Mouse (Mus musculus) regulatory T cell (primary cell): ENCODE data around the gene Ikzf3.

Source experiments
- in situ Hi-C: fragments of 300-600 bp; cut with MboI, MseI; formaldehyde crosslinking; loops from one replicate; pipeline ENCODE4 v1.15.1; 2025; ENCODE audit warnings: high pct_unique_total_duplicates

The Ikzf3 gene

GRCm38 (mm10) chr11:98476434-98476807, 69.4 kb downstream of the Ikzf3 start:
- in situ Hi-C loops: no loop called here

DNA sequence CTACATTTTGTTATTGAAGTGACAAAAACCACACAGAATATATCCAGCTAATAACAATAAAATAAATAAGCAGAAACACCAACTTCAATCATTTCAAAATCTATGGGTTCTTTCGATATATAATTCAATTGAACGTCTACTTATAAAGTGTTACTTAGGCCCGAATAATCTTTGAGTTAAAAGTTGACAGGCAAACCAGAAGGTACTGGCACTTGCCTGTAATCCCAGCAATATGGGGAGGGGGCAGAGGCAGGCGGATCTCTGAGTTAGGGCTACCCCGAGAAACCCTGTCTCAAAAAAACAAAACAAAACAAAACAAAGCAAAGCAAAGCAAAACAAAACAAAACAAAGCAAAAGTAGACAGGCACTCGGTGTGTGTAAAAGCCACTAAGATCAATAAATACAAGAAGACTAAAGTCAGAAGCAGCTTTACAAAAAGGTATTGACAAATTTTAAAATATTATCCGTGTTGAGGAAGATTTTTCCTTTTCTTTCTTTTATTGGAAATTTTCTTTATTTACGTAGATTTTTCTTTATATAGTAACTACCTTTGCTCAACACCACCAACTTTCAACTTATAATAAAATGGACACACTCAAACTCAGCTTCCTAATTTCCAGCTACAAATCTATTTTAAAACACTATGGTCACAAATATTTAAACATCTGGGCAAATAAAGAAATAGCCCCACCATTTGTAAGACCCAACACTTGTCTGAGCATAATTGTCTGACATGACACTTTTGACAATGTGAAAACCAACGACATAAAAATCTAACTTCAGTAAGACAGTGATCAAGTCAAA, 70.0 kb downstream of the Ikzf3 start:
- in situ Hi-C loops: no loop called here

GRCm38 (mm10) chr11:98474967-98475366, 70.9 kb downstream of the Ikzf3 start:
- in situ Hi-C loops: no loop called here

DNA sequence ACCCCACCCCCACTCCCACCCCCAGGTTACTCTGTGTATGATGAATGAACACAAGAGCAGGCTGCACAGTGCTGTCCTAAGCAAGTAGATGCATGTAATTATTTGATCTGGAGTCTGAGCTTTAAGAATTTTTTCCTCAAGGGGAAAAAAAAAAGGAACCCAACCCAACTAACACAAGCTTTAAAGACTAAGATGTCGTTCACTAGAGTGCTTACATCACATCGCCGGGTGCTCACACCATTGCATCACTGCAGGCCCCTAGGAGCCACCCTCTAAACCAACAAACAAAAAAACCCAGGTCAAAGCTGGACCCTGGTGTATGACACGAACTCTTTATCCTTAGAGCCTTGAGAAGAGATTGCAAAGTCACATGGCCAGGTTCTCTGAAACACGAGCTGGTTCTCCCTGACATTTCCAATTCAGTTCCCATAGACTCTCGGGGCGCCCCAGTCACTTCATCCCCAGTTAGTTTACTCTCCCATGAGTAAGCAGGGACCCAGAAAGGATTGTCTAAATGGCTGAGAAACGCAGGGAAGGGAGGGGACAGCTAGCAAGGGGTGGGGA, 71.8 kb downstream of the Ikzf3 start:
- in situ Hi-C loops: no loop called here

- in situ Hi-C loops: no loop called here
Measured at GRCm38 (mm10) chr11:98472696-98473095, 73.1 kb downstream of the Ikzf3 start.

DNA sequence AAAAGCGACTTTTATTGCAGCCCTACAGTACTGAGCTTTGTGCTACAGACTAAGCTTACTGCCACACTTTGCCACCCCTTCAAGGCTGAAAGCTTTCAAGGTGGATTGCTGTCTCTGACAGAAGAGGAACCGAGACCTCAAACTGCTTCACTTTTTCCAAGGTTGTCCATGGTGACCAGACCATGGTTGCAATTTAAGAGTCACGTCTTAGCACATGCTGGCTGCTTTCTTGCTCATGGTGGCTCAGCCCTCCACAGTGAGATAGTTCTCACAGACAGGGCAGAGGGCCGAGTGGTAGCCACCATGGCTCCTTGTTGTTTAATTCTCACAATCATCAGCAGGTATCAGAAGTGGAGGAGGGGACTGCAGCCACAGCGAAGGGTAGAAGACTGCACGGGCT, 75.0 kb downstream of the Ikzf3 start:
- in situ Hi-C loops: no loop called here

DNA sequence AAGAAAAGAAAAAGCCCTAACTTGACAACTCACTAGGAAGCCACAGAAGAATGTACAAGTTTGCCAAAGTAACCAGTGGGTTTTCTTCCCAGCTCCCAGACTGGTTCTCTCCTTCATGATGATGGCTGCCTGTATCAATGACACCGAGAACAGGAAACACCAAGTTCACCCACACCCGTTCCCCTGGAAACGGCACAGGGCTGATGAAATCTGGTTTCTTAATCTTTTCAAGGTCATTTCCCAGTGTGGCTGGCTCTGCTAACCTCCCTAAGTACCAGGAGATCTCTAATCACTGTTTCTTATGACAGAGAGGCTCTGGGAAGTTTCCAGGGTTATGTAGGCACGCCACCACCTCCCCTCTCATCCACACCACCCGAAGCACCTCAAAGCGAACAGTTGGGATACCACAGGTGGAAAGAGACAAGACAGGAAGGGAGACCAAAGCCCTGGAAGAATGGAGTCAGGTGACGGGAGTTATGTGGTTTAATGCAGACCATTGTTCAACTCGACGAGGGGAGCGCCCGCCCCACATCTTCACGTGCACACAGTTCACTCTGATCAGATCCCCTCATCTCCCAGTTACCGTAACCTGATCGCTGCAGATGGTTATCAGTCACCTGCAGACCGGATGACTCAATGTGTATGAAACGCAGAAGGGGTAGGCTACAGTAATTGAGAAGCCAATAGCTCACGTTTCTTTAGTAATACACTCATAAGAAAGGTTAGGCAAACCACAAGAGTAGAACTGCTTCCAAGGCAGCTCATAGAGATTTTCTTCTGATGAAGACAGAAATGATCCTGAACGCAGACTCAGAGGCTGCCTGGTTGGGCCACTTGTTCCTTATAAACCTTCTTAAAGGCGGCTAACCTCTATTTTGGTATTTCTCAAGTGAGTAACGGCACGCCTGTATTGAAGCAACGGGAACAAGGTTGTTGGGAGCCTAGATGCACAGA, 75.8 kb downstream of the Ikzf3 start:
- in situ Hi-C loops: loop anchor here (5.0 kb wide), 2 partner anchors 42 to 77 kb away; partner anchors contain the start of gene Ikzf3

DNA sequence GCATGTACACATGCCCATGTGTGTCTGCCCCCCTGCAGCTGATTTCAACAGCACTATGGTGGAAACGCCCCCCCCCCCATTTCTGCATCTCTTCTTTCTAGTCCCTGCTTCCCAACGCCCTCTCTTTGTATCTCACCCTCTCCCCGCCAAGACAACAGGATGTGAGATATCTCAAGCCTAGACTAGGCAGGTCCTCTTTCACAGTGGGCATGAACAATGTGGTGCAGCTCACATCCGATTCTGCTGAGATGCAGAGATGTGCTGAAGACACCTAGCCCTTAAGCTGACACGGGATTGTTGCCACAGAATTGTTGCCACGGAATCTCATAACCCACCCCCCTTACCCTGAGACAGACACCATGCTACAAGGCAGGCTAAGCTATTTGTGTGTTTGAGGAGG, 81.3 kb downstream of the Ikzf3 start:
- in situ Hi-C loops: no loop called here

- in situ Hi-C loops: no loop called here
Measured at GRCm38 (mm10) chr11:98463911-98464310, 81.9 kb downstream of the Ikzf3 start.

DNA sequence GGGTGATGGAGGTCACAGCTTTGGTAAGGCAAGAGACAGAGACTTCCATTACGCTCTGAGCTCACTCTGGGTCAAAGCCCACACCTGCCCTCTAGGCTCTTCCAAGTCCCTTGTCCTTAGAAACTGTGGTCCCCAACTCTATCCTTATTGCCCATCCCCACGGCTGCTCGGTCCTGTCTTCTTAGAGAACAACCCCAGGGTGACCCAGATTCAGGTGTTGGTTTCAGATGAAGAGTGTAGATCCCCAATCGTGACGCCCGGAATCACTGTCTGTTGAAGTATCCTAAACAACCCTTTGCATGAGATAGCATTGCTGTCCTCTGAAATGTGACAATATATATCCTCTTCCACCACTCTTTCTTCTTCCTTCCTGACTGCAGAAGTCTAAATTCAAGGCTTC, 83.6 kb downstream of the Ikzf3 start:
- in situ Hi-C loops: no loop called here

DNA sequence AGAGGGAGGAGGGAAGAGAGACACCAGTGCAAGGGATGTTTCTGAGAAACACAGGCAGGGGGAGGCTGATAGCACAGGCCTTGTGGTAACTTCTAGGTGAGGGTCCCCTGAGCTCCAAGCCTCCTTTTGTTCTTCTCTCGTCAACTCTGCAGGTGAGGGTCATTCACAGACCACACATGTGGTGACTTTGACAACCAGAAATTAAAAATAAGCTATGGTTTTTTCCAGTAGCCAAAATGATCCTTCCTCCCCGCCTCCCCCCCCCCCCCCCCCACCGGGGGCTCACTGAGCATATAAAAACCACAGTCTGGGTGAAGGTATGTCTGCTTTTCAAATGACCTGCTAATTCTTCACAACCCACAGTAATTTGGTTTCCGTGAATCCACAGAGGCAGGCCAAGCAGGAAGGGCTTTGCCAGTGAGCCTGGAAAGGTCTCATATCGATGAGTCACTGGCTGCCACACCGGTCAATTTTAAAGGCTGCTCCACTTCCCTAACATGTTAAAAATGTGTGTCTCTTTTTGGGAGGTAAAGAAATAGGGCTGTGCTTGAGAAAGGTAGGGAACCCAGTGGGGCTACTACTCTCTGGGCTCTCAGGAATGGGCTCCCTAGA, 84.6 kb downstream of the Ikzf3 start:
- in situ Hi-C loops: no loop called here

DNA sequence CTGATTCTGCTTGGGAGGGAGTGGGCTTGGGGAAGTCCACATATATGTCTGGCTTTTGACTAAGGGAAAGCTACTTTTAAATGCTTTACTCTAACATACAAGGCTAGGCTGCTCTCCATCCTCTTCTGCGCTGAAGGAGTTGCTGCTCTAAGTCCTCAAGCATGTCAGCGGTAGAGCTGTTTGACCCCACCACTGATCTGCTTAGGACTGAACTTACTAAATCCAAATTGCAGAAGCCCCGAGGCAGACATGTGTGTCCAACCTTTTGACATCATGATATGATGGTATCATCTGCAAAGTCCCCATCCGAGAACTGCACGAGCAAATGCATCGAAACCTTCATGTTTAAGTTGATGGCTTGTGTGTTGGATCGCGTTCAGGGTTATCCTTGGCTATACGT, 86.0 kb downstream of the Ikzf3 start:
- in situ Hi-C loops: no loop called here

DNA sequence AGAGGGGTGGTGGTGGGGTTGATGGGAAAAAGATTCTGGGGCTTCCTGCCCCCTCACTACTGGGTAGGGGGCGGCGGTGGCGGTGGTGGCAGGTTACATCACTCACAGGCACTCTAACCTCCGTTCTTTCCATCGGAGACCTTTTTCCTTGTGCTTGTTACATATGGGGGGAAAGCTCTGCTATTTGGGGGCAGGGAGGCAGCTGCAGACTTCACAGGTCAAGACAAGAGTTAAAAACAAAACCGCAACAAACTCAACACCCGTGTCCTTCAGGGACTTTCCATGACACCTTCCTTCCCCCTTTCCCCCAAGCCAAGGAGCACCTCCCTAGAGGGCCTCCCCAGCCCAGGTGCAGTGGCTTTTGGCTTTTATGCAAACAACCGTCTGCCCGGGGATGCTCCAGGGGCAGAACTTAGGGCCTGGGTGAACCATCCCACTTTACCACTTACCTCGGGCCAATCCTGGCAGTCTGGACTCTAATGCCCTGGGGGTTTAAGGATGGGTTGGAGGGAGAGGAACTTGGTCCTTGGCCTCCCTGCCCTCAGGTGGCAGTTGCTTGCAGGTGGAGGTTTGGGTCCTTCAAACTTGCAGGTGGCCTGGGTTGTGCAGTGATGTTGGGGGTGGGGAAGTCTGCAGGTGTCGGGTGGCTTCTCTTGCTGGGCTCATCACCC, 86.6 kb downstream of the Ikzf3 start:
- in situ Hi-C loops: no loop called here

DNA sequence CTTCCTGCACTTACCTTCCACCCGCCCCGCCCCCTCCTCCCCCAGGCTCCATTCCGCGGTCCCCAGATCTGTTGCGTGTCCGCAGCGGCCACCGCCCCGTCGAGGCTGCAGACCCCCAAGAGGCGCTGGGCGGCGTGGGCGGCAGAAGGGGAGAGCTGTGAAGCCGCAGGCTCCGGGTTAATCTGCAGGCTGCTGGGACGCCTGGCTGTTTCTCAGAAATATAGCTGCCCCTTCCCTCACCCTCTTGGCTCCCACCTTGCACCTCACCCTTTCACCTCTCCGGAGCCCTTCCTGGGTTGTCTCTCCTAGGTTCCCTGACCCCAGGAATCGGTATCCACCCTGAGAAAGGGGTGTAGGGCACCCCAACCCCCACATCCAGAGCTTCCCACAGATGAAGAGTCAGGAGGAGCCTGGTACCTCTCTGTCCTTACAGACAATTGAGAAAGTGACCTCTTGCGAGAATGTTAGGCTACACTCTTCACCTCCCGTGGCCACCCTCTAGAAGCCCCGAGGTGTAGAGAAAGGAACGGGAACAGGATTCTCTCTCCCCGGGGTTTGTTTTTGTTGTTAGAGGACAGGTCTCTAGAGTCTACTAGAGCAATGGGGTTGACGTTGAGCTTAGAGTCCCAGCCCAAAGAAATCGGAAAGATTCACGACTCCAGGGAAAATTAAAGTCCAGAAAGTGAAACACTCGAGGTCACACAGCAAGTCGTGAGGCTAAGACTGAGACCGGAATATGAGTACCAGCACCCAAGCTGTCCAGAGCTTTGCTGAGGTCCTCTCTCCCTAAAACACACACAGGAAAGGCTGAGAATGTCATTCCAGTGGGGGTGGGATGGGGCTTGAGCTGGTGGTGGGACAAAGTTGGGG, 87.5 kb downstream of the Ikzf3 start:
- in situ Hi-C loops: no loop called here

DNA sequence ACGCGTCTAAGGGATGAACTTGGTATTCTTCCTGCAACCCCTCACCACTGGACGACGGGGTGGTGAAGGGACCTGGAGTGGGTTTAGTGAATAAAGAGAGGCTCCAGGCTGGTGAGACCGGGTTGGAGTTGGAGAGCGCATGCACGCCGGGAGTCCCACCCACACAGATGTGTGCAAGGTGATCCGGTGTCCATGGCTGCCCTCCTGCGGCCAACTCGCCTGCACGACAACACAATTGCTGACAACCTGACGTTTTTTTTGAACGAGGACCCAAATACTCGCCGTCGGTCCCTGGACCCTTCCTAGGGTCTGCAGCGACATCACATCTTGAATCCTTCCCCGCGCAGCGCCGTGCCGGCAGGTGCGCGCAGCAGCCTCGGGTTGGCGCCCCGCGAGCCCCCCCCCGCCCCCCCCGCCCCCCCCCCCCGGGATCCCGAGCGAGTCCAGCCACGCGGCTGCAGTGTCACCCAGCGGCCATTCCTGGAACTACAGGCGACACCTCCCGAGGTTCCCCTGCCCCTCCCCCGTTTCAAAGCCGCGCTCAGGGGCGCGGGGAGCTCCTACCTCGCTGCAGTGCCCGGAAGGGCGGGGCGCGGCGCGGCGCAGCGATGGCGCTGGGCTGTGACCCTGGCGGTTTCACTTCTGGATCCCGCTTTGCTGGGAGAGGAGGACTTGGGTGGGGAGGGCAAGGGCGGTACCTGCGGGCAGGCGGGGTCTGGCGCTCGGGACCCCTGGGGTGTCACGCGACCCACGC, 88.3 kb downstream of the Ikzf3 start:
- in situ Hi-C loops: no loop called here

- in situ Hi-C loops: no loop called here
Measured at GRCm38 (mm10) chr11:98456945-98457344, 88.9 kb downstream of the Ikzf3 start.

DNA sequence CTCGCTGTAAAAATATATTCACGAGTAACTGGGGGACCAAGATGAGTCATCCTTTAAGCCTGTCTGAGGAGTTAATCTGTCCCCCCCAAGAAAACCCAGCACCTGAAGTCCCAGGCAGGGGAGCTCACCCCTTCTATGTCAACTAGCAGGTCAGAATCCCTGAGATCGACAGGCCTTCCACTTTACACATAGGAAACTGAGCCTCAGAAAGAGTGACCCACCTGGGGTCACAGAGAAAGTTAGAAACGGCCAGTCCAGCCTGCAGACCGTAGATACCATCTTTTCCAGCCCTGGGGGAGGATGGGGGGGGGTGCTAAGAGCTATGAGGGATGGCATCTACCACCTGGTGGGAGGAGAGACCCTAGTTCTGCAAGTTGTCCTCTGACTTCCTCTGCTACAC, 89.3 kb downstream of the Ikzf3 start:
- in situ Hi-C loops: no loop called here

DNA sequence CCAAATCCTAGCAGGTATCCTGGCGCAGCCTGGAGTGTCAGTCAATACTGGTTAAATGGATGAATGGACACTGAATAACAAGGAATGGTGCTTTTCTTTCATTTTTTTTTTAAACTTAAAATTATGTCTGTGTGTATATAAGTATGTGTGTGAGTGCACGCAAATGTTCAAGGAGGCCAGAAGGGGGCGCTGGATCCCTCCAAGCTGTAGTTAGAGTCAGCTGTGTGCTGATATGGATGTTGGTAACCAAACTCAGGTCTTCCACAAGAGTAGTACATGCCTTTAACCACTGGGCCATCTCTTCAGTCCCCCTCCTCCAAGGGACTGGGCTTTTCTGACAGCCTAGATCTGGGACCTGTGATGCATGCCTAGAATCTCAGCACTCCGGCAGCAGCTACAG, 90.3 kb downstream of the Ikzf3 start:
- in situ Hi-C loops: no loop called here

- in situ Hi-C loops: no loop called here
Measured at GRCm38 (mm10) chr11:98449921-98450771, 95.7 kb downstream of the Ikzf3 start.
